Mouse (Mus musculus) E14TG2a.4 (cell line): ENCODE measurements around the gene Aff3.

Experiments used
- H3K27me3 ChIP-seq: 2 replicates; pipeline ENCODE4 v1.6.1; 2014; ENCODE audit warnings: low read length, control low read depth; ENCODE audit not compliant: insufficient read depth
- H3K36me3 ChIP-seq: 2 replicates; pipeline ENCODE4 v1.6.1; 2014; ENCODE audit warnings: low read length, control low read depth; ENCODE audit not compliant: insufficient read depth
- H3K4me1 ChIP-seq: replicated peaks from 2 replicates; pipeline ENCODE4 v1.6.1; 2014; ENCODE audit warnings: low read depth, low read length, control low read depth
- H3K4me3 ChIP-seq: replicated peaks from 2 replicates; pipeline ENCODE4 v1.5.1; 2014; ENCODE audit warnings: mild to moderate bottlenecking, low read length
- H3K9me3 ChIP-seq: 2 replicates; pipeline ENCODE4 v1.6.1; 2014; ENCODE audit warnings: low read length, control low read depth
- CTCF ChIP-seq: conservative IDR thresholded peaks from 2 replicates; pipeline ENCODE4 v1.5.1; 2014; ENCODE audit warnings: low read length
- NANOG ChIP-seq: IDR thresholded peaks from 2 replicates; pipeline ENCODE4 v1.6.1; 2014; ENCODE audit warnings: borderline replicate concordance, low read length, mixed read lengths
- POU5F1 ChIP-seq: IDR thresholded peaks from 2 replicates; pipeline ENCODE4 v1.6.1; 2014; ENCODE audit warnings: low read length, borderline replicate concordance

Gene Aff3

DNA sequence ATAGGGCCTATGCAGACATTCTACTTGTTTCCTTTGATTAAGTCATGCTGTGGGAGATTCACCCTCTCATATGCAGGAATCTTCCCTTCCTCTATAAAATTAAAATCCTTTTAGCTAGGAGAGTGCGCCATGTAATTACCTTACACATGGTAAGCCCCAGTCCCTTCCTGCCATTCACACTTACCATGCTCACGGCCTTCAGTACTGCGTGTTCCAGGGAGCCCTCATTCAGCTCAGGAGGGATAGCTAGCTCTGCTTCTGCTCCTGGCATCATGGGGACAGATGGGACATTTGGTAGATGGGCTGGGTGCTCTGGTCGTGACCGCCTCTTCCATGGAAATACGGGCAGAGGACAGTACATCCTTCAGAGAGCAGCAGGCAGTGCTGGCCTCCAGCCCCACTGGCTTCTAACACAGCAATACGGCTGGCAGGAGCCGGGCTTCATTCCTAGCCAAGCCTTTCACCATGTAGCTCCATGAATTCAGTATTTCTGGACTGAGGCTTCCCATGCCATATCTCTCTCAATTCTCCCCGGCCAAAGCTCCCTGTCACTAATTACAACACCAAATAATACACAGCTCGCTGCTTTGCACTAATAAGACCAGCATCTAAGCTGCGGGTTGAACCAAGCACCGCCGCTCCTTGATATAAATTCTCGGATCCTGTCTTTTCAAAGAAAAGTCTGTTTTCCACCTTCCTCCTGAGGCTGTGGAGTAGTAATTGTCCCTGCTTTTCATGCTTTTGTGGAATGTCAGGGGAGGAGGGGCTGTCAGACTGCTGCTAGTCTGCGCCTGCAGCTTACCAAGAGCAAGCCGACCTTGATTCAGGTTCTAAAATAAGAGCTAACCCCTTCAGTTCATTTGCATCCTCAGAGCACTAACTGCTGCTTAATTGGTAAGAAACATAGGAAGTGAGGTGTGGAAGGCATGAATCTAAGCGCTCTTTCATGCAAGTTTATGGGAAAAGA is 464.8 kb downstream of the Aff3 start:
- Histone ChIP-seq H3K36me3 (no peaks in the 10 kb centered on the region), H3K9me3 (peaks cover 13% of the 10 kb centered on the region), H3K4me1 (peaks cover 24% of the 10 kb centered on the region), H3K4me3 (no peak overlapping the region), H3K27me3 (no peaks in the 10 kb centered on the region)
- no peak for TF ChIP-seq NANOG
- no peak for TF ChIP-seq CTCF
- no peak for TF ChIP-seq POU5F1

DNA sequence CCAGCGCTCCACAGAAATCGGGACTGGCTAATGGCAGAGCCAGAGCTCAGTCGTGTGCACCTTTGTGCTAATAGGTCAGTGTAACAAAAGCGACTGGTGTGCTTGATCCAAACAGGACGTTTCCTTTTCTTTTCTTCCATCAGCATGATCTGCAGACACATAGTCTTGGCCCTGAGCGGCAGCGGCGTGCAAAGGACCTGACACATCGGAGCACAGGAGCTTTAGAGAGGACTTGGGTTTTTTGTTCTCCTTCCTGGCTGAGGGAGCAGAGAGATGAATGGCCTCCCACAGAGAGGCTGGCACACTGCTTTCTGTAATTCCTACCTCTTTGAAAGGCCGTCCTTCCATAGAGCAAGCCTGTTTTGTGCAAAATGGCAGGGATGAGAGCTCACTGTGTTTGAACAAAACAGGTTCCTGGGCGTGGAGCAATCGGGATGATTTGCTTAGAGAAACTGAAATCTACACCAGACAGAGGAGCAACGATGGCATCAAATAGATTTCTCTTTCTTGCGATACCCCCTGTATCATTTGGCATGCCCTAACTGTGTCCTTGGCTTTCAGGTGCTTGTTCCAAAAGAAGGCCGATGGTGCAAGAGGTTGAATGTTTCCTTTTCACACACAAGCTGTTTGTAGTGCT is 466.2 kb downstream of the Aff3 start:
- TF ChIP-seq NANOG (no peak), CTCF (no peak), POU5F1 (no peak)
- Histone ChIP-seq H3K4me3 (no peak overlapping the region), H3K36me3 (no peaks in the 10 kb centered on the region), H3K27me3 (no peaks in the 10 kb centered on the region), H3K9me3 (peaks cover 13% of the 10 kb centered on the region), H3K4me1 (peaks cover 24% of the 10 kb centered on the region)

DNA sequence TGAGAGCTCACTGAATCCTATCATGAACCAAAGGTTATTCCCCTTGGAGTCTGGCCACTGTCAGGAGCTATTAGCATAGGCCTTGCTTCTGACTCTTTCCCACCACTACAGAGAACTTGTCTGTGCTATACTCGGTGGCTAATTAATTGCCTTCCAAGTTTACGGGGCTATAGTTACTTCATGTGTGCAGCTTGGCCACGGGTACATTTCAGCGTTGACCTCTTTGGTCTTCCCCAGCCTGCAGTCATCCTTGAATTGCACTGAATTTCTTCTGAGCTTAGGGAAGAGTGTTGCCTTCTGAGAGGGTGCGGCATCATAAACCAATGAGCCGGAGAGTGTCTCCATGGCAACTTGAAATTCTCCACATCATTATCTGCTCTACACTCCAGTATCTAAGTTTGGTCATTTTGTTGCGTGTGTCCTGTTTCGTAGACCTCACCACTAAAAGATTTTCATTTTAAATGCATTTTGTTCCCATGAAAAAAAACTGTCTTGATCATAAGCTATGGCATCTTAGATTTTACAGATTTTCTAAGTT is 467.5 kb downstream of the Aff3 start:
- TF ChIP-seq CTCF (no peak), NANOG (no peak), POU5F1 (no peak)
- Histone ChIP-seq H3K9me3 (peaks cover 13% of the 10 kb centered on the region), H3K27me3 (no peaks in the 10 kb centered on the region), H3K36me3 (no peaks in the 10 kb centered on the region), H3K4me3 (no peak overlapping the region), H3K4me1 (peaks cover 24% of the 10 kb centered on the region)

DNA sequence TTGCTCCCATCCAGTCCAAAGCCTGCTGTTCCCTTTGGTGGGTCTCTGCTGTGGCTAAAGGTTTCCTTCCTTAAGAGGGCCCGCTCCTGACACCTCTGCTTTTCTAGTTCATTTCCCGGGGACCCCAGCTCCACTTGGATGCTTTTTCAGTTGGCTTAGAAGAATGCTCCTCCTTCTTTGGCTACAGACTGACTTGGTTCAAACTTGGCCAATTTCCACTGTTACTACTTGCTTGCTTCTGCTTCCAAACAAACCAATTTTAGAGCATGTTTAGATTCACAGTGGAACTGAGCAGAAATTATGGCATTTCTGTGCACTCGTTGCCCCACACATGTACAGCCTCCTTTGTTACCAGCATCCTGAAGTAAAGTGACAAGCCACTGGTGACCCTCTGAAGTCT is 469.0 kb downstream of the Aff3 start:
- Histone ChIP-seq H3K9me3 (peaks cover 13% of the 10 kb centered on the region), H3K27me3 (no peaks in the 10 kb centered on the region), H3K4me1 (peaks cover 24% of the 10 kb centered on the region), H3K36me3 (no peaks in the 10 kb centered on the region), H3K4me3 (no peak overlapping the region)
- no peak for TF ChIP-seq CTCF
- TF ChIP-seq NANOG, result no peak

DNA sequence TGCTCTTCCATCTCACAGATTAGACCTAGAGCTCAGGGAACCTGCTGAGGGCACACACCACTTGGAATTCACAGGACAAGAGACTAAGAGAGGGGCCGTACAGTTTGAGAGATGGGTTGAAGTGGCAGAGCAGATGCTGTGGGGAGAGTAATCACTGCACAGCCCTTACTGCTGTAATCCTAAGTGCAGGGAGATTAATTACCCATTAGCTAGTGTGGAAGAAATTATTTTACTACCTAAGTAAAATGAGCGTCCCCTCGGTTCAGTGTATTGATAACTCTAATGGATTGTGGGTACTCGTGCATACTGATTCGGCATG is 478.6 kb downstream of the Aff3 start:
- Histone ChIP-seq H3K27me3 (0 out of 2 replicates have a peak, but pooled peaks cover 3% of the 10 kb centered on the region), H3K4me1 (peaks cover 6% of the 10 kb centered on the region), H3K4me3 (no peak overlapping the region), H3K9me3 (no peaks in the 10 kb centered on the region), H3K36me3 (no peaks in the 10 kb centered on the region)
- TF ChIP-seq CTCF (no peak), POU5F1 (no peak), NANOG (no peak)

DNA sequence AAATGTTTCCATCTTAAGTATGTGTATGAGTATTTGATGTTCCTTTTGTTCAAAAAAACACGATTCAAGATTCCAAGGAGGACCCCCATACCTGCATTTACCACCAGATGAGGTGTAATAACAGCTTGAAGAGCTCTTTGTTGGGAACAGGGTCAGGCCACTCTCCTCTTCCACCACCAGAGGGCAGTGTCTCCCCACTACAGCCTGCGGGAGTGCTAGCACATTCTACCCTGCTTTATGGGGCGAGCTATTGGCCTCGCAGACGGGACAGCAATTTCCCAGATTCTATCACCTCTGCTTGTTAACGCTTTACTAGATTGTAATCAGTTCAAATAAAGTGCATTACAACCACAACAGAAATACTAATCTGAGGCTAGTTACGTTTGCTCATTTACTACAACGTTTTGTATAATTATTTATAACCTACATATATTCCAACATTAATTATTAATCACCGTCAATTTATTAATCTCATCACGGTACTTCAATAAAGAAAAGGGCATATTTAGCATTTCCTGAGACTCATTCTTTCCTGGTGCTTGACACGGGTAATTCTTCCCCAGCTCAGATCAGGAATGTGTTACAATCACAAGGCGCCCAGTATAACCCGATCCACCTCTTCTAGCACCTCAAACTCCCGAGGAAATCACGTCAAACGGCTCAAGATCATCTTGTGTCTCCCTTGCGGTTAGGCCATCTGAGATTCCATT is 479.1 kb downstream of the Aff3 start:
- H3K36me3 ChIP-seq, result no peaks in the 10 kb centered on the region
- H3K27me3 ChIP-seq, result 0 out of 2 replicates have a peak, but pooled peaks cover 3% of the 10 kb centered on the region
- no peak for TF ChIP-seq NANOG
- TF ChIP-seq CTCF, result peak; percentile 95
- peaks cover 11% of the 10 kb centered on the region for H3K4me1 ChIP-seq
- no peak overlapping the region for H3K4me3 ChIP-seq
- no peaks in the 10 kb centered on the region for H3K9me3 ChIP-seq

DNA sequence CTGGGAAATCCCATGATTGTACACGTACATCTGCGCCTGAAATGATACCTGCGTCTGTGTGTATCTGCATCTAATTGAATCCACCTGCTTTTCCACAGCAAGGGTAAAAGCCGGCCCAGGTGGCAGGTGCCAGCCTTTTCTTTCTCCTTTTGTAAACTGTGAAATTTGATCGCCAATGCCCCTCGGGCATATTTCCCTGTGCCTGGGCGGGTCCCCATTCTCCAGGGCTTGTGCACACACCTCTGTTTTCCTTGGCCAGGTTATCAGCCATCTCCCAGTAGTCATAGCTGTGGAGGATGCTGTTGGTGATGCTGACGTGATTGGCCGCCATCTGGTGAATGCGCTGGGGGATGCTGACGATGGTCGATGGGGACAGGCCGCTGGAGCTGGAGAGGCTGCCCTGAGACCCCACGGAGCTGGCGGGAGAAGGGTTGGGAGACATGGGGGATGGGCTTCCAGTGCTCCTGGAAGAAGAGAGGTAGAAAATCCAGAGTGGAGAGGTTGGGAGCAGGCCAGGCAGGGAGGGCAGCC is 483.7 kb downstream of the Aff3 start:
- Histone ChIP-seq H3K27me3 (0 out of 2 replicates have a peak, but pooled peaks cover 2% of the 10 kb centered on the region), H3K36me3 (no peaks in the 10 kb centered on the region), H3K4me3 (peak overlapping the region; percentile 43; the same call in 1 of the 2 replicates), H3K4me1 (peaks cover 12% of the 10 kb centered on the region), H3K9me3 (no peaks in the 10 kb centered on the region)
- TF ChIP-seq POU5F1 (no peak), NANOG (no peak)

DNA sequence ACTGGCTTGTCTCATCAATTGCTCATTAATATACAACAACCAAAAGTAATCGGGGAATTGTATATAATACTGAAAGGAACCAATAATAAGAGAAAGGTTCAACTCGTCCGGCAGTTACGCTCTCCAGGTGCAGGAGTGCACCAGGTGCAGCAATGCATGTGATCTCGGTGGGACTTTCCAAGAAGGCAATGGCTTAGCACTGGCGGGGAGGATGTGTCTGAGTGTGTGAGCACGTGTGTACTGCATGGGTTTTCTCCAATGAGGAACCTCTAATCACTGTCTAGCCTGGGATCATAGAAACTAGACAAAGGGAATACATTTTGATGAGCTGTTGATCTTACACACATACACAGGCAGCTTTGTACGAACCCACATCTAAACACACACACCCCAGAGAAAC is 485.8 kb downstream of the Aff3 start:
- H3K36me3 ChIP-seq, result no peaks in the 10 kb centered on the region
- no peak overlapping the region for H3K4me3 ChIP-seq
- no peaks in the 10 kb centered on the region for H3K9me3 ChIP-seq
- H3K4me1 ChIP-seq, result peaks cover 12% of the 10 kb centered on the region
- H3K27me3 ChIP-seq, result no peaks in the 10 kb centered on the region
- TF ChIP-seq CTCF (no peak), NANOG (no peak), POU5F1 (no peak)
